Mouse (Mus musculus) bone marrow macrophage, adult 2 months (primary cell): Measurements from ENCODE around the gene Birc2. TPM values are rescaled to one million over a fixed set of nuclear protein-coding genes. Genes with fewer than 3 reads are reported as not detected.

Experiments
- H3K27ac ChIP-seq: 2 replicates; pipeline ENCODE4 v1.5.1; 2012; ENCODE audit warnings: low read depth, low read length; ENCODE audit not compliant: insufficient read depth
- H3K4me1 ChIP-seq: 2 replicates; pipeline ENCODE4 v1.6.1; 2012; ENCODE audit warnings: low read length; ENCODE audit not compliant: control insufficient read depth, insufficient read depth
- H3K4me3 ChIP-seq: 2 replicates; pipeline ENCODE4 v1.5.1; 2012; ENCODE audit warnings: mild to moderate bottlenecking, low read length, moderate library complexity; ENCODE audit not compliant: insufficient read depth
- CTCF ChIP-seq: IDR thresholded peaks from 2 replicates; pipeline ENCODE4 v1.5.1; 2012; ENCODE audit warnings: low read depth, mild to moderate bottlenecking, low read length, moderate library complexity
- POLR2A ChIP-seq: IDR thresholded peaks from 2 replicates; pipeline ENCODE4 v1.6.1; 2012; ENCODE audit warnings: mild to moderate bottlenecking, low read depth, low read length, borderline replicate concordance
- polyA plus RNA-seq: library from polyadenylated mRNA; stranded (reverse); fragments of >200 nt; gene quantifications from 2 replicates; pipeline ENCODE4 v1.2.4, GENCODE M21; 2012; ENCODE audit not compliant: missing spikeins, insufficient read depth, insufficient read length

Gene Birc2
- polyA plus RNA-seq, 1 experiment = 24.9 TPM

DNA sequence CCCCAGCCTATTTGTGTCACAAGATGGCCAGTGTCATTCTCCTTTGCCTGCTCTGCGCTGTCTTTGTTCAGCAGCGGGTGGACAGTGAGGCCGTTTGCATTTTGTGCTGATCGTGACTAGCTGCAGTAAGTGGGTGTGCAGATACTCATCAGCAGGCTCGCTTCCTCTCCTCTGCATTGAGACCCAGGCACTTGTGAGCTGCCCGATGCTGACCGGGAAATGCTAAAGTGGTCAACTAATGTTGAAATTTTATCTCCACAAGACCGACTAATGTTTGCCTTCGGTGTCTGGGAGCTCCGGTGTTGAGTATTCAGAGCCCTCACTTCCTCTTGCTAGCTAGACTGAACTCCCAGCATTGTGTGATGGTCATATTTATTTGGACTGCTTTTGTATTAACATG, 62.3 kb downstream of the Birc2 start:
- peak overlapping the region; percentile 35 for H3K4me3 ChIP-seq
- peak overlapping the region; percentile 70 for H3K27ac ChIP-seq
- H3K4me1 ChIP-seq = peaks cover 31% of the 10 kb centered on the region
- no peak for TF ChIP-seq POLR2A
- no peak for TF ChIP-seq CTCF

DNA sequence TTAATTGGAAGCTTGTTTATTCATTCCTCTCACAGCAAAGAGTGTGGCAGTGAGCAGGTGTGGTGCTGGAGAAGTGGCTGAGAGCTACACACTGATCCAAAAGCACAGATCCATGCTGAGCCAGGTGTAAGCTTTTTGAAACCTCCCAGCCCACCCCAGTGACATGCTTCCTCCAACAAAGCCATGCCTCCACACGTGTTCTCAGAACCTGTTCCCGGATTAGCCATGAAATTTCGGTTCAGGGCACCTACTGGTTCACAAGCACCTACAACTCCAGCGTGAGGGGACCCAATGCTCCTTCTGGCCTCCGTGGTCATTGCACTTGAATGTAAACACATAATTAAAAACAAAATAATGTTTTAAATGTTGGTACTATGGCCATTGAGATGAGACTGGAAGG, 63.2 kb downstream of the Birc2 start:
- 0 out of 2 replicates have a peak overlapping the region, but pooled peaks have one; percentile 70 for H3K27ac ChIP-seq
- TF ChIP-seq CTCF = no peak
- no peak for TF ChIP-seq POLR2A
- no peak overlapping the region for H3K4me3 ChIP-seq
- peaks cover 31% of the 10 kb centered on the region for H3K4me1 ChIP-seq

DNA sequence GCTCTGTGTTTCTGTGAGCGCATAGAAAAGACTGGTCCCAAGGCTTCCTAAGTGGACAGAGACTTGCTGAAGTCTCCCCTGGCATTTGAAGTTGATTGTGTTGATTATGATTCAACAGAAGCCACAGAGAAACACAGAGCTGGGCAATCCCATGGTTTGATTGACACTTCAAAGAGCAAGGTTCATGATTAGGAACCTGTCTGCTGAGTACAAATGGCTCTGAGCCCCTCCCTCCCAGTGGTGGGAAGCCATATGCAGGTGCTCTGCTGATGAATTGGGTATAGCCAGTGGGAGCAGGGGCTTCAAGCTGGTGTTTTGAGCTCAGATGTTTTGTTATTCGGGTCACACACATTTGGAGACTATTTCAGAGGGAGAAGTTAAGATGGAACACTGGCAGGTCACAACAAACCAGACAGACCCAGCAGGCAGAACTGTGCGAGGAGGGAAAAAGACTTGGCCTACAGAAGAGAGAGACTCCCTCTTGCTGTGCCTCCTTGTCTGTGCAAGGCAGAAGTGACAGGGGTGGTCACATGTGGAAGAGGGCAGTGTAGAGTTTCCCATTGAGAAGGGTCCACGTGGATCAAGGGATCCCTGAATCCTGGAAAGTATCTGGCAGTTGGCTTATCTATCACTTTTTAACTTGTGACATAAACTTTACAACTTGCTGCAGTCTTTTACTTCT, 64.0 kb downstream of the Birc2 start:
- H3K4me1 ChIP-seq = peaks cover 32% of the 10 kb centered on the region
- TF ChIP-seq CTCF = no peak
- TF ChIP-seq POLR2A = no peak
- no peak overlapping the region for H3K4me3 ChIP-seq
- no peak overlapping the region for H3K27ac ChIP-seq

- H3K27ac ChIP-seq = no peak overlapping the region
- TF ChIP-seq POLR2A (no peak), CTCF (no peak)
- no peak overlapping the region for H3K4me3 ChIP-seq
- H3K4me1 ChIP-seq = peaks cover 37% of the 10 kb centered on the region
These were observed 64.5 kb downstream of the Birc2 start for GRCm38 (mm10) chr9:7772361-7772760.

GRCm38 (mm10) chr9:7769491-7769890, 67.4 kb downstream of the Birc2 start:
- peaks cover 43% of the 10 kb centered on the region for H3K4me1 ChIP-seq
- no peak overlapping the region for H3K27ac ChIP-seq
- TF ChIP-seq CTCF (no peak), POLR2A (no peak)
- H3K4me3 ChIP-seq = no peak overlapping the region

GRCm38 (mm10) chr9:7769081-7769480, 67.8 kb downstream of the Birc2 start:
- TF ChIP-seq POLR2A (no peak), CTCF (no peak)
- Histone ChIP-seq H3K27ac (no peak overlapping the region), H3K4me1 (peaks cover 40% of the 10 kb centered on the region), H3K4me3 (no peak overlapping the region)

Other genes starting within 250 kb of the Birc2 start
- gene Mmp20, start 208.8 kb downstream of the Birc2 start, polyA plus RNA-seq = not detected in 2 replicates
- gene Mmp7, start 145.0 kb downstream of the Birc2 start, polyA plus RNA-seq = not detected in 2 replicates
- 114 and 120 TPM in 2 replicates for gene Tmem123, start 73.0 kb downstream of the Birc2 start, polyA plus RNA-seq
- gene Birc3, start 36.1 kb upstream of the Birc2 start, polyA plus RNA-seq = 157 and 171 TPM in 2 replicates
- gene Yap1, start 167.5 kb upstream of the Birc2 start, polyA plus RNA-seq = 0.99 TPM in 1 of 2 replicates, not detected in the other
- gene Cfap300, start 205.8 kb upstream of the Birc2 start, polyA plus RNA-seq = 0.51 TPM in 1 of 2 replicates, not detected in the other